Mouse (Mus musculus): ENCODE measurements around the gene Atxn1l. TPM values are rescaled to one million over a fixed set of nuclear protein-coding genes. Genes with fewer than 3 reads are reported as not detected.

The Atxn1l gene
- polyA plus RNA-seq, 1 experiment from 2014 or later = 7.9 TPM

DNA sequence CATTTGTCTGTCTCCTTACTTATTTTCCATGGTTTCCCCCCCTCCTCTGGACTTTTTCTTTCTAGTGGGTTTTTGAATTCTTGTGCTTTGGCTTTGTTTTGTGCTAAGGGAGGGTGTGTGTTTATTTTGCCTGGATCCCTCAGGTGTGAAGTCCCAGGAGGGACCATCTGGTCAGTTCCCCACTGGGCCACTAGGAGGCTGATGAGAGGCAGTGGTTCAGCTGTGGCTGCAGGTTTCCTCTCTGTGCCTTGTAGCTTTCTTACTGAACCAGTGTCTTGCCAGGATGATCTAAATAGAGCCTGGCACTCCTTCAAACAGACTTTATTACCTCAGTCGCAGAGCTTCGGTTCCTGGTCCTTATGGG is 30.7 kb downstream of the Atxn1l start:
- Histone ChIP-seq H3K27ac (replicated peaks; ENCODE audit: low read depth, low read length) (no peak overlapping the region), H3K4me1 (ENCODE audit: control insufficient read depth, insufficient read depth, low read length) (peaks cover 11% of the 10 kb centered on the region), H3K4me3 (ENCODE audit: low read depth, low read length) (peak overlapping the region; percentile 95), H3K9ac (ENCODE audit: low read depth, low read length) (peak overlapping the region; percentile 99), H3K27me3 (replicated peaks; ENCODE audit: control insufficient read depth, insufficient read depth, low read length) (no peaks in the 10 kb centered on the region), H3K4me2 (ENCODE audit: low read depth, low read length) (peak overlapping the region; percentile 85), H3K36me3 (ENCODE audit: control insufficient read depth, insufficient read depth, low read length) (peaks cover 43% of the 10 kb centered on the region), H3K9me3 (ENCODE audit: control insufficient read depth, low read length) (no peaks in the 10 kb centered on the region)
- ATAC-seq (ENCODE audit: low read depth) = peak; percentile 42
- 18% methylated on average over 2 of the region's 2 CpGs for WGBS
- DNase-seq (ENCODE audit: low spot score) = peak; percentile 74

DNA sequence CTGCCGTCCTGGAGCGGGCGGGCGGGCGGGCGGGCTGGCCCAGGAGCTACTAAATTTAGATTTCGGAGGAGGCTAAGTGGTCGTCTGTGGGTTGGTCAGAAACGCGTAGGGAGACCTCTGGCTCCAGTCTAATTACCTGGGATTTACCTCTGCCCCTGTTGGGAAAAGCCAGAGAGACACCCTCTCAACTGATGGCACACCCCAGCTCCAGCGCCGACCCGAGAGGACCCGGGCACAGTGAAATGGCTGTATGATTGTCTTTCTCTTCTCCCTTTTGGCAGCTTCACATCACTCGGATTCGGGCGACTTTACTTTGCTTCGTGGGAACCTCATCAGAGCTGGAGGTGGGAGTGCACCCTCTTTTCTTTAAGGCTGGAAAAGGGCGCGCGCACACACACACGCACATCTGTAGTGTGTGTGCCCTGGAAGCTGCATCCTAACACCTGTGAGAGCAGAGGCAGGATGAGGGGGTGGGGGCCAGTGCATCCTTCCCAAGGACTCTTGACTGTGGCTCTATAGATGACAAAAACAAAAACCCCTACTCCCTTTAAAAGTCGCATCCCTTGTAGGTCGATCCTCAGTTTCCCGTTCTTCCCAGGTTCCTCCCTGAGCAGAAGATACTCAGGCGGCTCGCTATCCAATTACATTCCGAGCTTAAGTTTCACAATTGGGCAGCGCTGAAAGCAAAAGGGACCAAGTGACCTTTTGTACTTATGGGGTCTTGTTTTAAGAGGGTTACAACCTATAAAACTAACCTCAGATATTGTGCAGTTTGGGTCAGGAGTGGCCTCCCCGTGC is 31.3 kb downstream of the Atxn1l start:
- Histone ChIP-seq H3K27ac (replicated peaks; ENCODE audit: low read depth, low read length) (peak overlapping the region; percentile 97), H3K4me2 (ENCODE audit: low read depth, low read length) (peak overlapping the region; percentile 85), H3K27me3 (replicated peaks; ENCODE audit: control insufficient read depth, insufficient read depth, low read length) (no peaks in the 10 kb centered on the region), H3K4me1 (ENCODE audit: control insufficient read depth, insufficient read depth, low read length) (peaks cover 11% of the 10 kb centered on the region), H3K36me3 (ENCODE audit: control insufficient read depth, insufficient read depth, low read length) (peaks cover 37% of the 10 kb centered on the region), H3K9me3 (ENCODE audit: control insufficient read depth, low read length) (no peaks in the 10 kb centered on the region), H3K9ac (ENCODE audit: low read depth, low read length) (peak overlapping the region; percentile 99), H3K4me3 (ENCODE audit: low read depth, low read length) (peak overlapping the region; percentile 95)
- WGBS = under 1% methylated on average over 24 of the region's 30 CpGs
- DNase-seq (ENCODE audit: low spot score) (no peak), ATAC-seq (ENCODE audit: low read depth) (peak; percentile 36)

DNA sequence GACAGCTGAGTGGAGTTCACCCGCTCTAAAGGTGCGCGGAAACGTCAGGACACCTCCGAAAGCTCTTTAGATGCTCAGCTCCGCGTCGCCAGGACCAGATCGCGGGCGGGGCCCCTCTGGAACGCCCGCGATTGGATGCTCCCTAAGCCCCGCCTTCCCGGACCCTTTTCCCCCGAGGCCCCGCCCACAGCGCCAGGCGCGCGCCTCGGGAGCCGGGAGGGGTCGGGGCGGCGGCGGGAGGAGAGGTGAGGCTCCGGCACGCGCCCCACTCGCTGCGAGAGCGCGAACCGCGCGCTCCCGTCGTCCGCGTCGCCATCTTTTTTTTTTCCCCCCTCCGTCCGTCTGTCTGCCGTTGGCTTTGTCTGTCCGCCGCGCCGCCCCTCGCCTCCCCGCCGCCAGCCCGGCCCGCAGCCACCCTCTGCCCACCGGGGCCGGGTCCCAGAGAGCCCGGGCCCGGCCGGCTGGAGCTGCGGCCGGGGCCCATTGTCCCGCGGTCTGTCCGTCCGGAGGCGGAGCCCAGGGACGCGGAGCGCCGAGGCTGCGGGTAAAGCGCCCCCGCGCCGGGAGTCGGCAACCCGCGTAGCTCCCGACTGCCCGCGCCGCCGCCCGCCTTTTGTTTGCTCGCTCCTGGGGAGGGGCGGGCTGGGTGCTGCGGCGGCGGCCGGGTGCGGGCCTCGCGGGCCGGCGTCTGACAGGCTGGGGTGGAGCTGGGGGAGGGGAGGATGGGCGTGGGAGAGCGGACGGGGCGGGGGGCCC is 32.0 kb downstream of the Atxn1l start, which contains the start of gene Zfp821:
Gene Zfp821, plus strand, starts transcription at position 227 of the 756 bp plus-strand sequence.
- H3K9me3 ChIP-seq (ENCODE audit: control insufficient read depth, low read length) = no peaks in the 10 kb centered on the region
- peak within 1 kb of the TSS; percentile 97 for H3K27ac ChIP-seq (replicated peaks; ENCODE audit: low read depth, low read length)
- DNase-seq (ENCODE audit: low spot score) = peak; percentile 97
- no peaks in the 10 kb centered on the region for H3K27me3 ChIP-seq (replicated peaks; ENCODE audit: control insufficient read depth, insufficient read depth, low read length)
- peak; percentile 91 for ATAC-seq (ENCODE audit: low read depth)
- peaks cover 11% of the 10 kb centered on the region for H3K4me1 ChIP-seq (ENCODE audit: control insufficient read depth, insufficient read depth, low read length)
- H3K9ac ChIP-seq (ENCODE audit: low read depth, low read length) = peak within 1 kb of the TSS; percentile 99
- peak within 1 kb of the TSS; percentile 95 for H3K4me3 ChIP-seq (ENCODE audit: low read depth, low read length)
- WGBS = 1% methylated on average over 34 of the region's 100 CpGs
- peak within 1 kb of the TSS; percentile 85 for H3K4me2 ChIP-seq (ENCODE audit: low read depth, low read length)
- H3K36me3 ChIP-seq (ENCODE audit: control insufficient read depth, insufficient read depth, low read length) = peaks cover 29% of the 10 kb centered on the region

DNA sequence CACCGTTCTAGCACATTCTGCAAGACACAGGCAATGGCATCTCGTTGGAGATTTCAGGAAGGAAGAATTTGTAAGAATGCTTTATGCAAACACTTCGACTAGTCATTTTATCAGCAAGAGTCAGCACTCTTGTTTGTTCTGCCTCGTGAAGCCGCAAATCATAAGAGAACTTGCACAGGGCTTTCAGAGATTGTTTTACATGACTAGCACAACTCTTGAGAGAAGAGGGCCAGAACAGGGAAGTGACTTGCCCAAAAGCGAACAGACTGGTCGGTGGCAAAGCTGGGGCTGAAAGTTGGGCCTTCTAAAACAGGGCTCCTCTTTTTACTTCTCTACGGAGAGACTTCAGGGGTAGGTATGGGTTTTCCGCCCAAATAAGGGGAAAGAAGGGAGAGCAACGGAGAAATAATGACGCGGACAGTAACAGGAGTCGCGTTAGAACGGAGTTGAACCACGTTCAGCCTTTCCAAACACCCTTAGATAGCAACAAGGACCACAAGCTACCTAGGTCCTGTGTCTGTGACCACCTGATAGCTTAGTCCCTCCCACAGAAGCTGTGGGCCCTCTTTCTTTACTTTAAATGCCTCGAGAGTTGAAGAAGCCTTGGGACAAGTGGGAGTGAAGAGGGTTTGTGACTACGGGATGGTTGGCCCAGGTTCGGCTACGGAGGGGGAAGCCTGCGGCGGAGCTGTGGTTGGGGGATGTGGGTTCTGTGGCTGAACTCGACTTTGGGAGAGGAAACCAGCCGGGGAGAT is 32.8 kb downstream of the Atxn1l start:
- Histone ChIP-seq H3K4me2 (ENCODE audit: low read depth, low read length) (peak overlapping the region; percentile 85), H3K4me3 (ENCODE audit: low read depth, low read length) (peak overlapping the region; percentile 95), H3K9ac (ENCODE audit: low read depth, low read length) (peak overlapping the region; percentile 99), H3K4me1 (ENCODE audit: control insufficient read depth, insufficient read depth, low read length) (peaks cover 11% of the 10 kb centered on the region), H3K27me3 (replicated peaks; ENCODE audit: control insufficient read depth, insufficient read depth, low read length) (no peaks in the 10 kb centered on the region), H3K36me3 (ENCODE audit: control insufficient read depth, insufficient read depth, low read length) (peaks cover 22% of the 10 kb centered on the region), H3K9me3 (ENCODE audit: control insufficient read depth, low read length) (no peaks in the 10 kb centered on the region), H3K27ac (replicated peaks; ENCODE audit: low read depth, low read length) (peak overlapping the region; percentile 62)
- DNase-seq (ENCODE audit: low spot score) = no peak
- no peak; the same call in 1 of the 2 replicates for ATAC-seq (ENCODE audit: low read depth)
- 10% methylated on average over 24 of the region's 24 CpGs for WGBS

DNA sequence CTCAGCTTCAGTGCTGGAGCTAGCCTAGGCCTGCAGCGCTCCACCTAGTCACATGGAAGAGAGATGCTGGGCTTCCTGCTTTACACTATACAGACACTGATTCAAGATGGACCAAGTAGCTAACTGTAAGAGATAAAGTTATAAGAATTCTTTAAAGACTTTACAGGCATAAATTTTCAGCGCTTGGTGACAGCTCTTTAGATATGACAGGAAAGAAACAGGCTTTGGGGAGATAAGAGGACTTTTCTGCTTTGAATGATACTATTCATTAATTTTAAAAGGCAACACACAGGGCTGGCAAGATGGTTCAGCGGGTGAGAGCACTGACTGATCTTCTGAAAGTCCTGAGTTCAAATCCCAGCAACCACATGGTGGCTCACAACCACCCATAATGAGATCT is 39.1 kb downstream of the Atxn1l start:
- H3K9ac ChIP-seq (ENCODE audit: low read depth, low read length) = no peak overlapping the region
- no peak overlapping the region for H3K4me2 ChIP-seq (ENCODE audit: low read depth, low read length)
- no peaks in the 10 kb centered on the region for H3K27me3 ChIP-seq (replicated peaks; ENCODE audit: control insufficient read depth, insufficient read depth, low read length)
- H3K27ac ChIP-seq (replicated peaks; ENCODE audit: low read depth, low read length) = no peak overlapping the region
- no peaks in the 10 kb centered on the region for H3K9me3 ChIP-seq (ENCODE audit: control insufficient read depth, low read length)
- H3K36me3 ChIP-seq (ENCODE audit: control insufficient read depth, insufficient read depth, low read length) = no peaks in the 10 kb centered on the region
- no peak for DNase-seq (ENCODE audit: low spot score)
- no peak overlapping the region for H3K4me3 ChIP-seq (ENCODE audit: low read depth, low read length)
- 85% methylated on average over 3 of the region's 3 CpGs for WGBS
- ATAC-seq (ENCODE audit: low read depth) = no peak
- peaks cover 7% of the 10 kb centered on the region; the same call in 1 of the 2 replicates for H3K4me1 ChIP-seq (ENCODE audit: control insufficient read depth, insufficient read depth, low read length)

DNA sequence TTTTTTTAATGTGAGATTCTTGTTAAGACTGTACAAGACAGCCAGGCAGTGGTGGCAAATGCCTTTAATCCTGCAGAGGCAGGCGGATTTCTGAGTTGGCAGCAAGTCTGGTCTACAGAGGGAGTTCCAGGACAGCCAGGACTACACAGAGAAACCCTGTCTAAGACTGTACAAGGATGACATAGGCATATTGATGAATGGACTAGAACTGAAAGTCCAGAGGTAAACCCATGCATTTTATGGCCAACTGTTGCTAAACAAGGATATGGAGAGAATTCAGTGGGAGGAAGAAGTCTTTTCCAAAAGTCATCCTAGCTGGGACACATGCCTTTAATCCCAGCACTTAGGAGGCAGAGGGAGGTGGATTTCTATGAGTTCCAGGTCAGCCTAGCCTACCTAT is 39.8 kb downstream of the Atxn1l start:
- no peak for DNase-seq (ENCODE audit: low spot score)
- Histone ChIP-seq H3K4me2 (ENCODE audit: low read depth, low read length) (no peak overlapping the region), H3K9me3 (ENCODE audit: control insufficient read depth, low read length) (no peaks in the 10 kb centered on the region), H3K4me1 (ENCODE audit: control insufficient read depth, insufficient read depth, low read length) (peaks cover 7% of the 10 kb centered on the region; the same call in 1 of the 2 replicates), H3K9ac (ENCODE audit: low read depth, low read length) (no peak overlapping the region), H3K27me3 (replicated peaks; ENCODE audit: control insufficient read depth, insufficient read depth, low read length) (no peaks in the 10 kb centered on the region), H3K27ac (replicated peaks; ENCODE audit: low read depth, low read length) (no peak overlapping the region), H3K4me3 (ENCODE audit: low read depth, low read length) (no peak overlapping the region), H3K36me3 (ENCODE audit: control insufficient read depth, insufficient read depth, low read length) (no peaks in the 10 kb centered on the region)
- WGBS = 70% methylated on average over 1 of the region's 1 CpGs
- no peak for ATAC-seq (ENCODE audit: low read depth)

DNA sequence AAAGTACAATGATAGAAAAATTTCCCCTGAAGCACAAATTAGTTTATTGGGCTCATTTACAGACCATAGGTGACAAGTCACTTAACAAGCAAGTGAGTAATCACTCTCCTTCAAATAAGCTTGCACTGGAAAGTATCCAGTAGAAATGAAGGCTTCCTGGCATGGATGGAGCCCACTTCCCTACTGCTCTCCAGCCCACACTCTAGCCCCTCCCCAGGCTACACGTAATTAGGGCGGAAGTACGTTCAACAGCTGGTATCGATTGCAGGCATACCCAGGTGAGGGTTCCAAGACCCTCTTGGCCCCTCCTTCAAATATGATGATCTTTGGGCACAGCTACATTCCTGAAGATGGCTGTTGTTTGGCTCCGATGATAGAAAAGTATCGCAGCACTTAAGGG is 43.4 kb downstream of the Atxn1l start:
- Histone ChIP-seq H3K27me3 (replicated peaks; ENCODE audit: control insufficient read depth, insufficient read depth, low read length) (no peaks in the 10 kb centered on the region), H3K9ac (ENCODE audit: low read depth, low read length) (no peak overlapping the region), H3K27ac (replicated peaks; ENCODE audit: low read depth, low read length) (no peak overlapping the region), H3K9me3 (ENCODE audit: control insufficient read depth, low read length) (no peaks in the 10 kb centered on the region), H3K4me1 (ENCODE audit: control insufficient read depth, insufficient read depth, low read length) (peaks cover 22% of the 10 kb centered on the region), H3K4me3 (ENCODE audit: low read depth, low read length) (no peak overlapping the region; the same call in 1 of the 2 replicates), H3K36me3 (ENCODE audit: control insufficient read depth, insufficient read depth, low read length) (no peaks in the 10 kb centered on the region), H3K4me2 (ENCODE audit: low read depth, low read length) (peak overlapping the region; percentile 70)
- WGBS = 38% methylated on average over 6 of the region's 6 CpGs
- no peak for DNase-seq (ENCODE audit: low spot score)
- no peak for ATAC-seq (ENCODE audit: low read depth)

DNA sequence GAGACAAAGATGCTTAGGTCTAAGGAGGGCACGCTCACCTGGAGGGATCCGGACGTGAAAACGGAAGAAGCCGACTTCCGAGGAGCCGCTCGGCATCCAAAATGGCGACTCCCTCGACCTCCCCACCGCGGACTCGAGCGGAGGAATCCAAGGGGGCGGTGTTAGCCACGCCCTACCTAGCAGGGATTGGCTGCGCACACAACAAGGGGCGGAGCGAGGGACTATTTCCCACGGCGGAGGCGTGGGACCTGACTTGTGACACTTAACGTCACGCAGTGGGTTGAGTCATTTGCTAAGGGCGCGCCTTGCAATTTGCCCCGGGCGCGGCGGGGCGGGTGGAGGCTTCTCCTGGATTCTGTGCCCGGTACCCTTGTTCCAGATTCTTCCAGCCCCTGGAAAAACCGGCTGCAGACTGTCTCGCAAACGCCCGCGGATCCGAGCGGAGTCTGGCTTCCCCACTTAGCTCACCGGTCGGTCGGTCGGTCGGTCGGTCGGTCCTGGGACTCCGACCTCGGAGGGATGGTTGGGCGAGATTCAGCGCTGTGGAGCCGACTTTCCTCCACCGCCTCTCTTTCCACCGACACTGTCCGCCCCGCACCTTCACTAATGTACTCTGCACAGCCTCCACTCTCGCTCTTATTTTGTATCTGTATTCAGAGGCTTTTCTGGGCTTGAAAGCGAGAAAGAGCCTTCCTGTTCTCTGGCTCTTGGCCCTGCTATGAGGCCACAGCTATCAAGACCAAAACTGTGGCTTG is 44.2 kb downstream of the Atxn1l start, which contains the start of gene Ist1:
Gene Ist1, minus strand, starts transcription at position 115 of the 755 bp plus-strand sequence.
- Histone ChIP-seq H3K4me1 (ENCODE audit: control insufficient read depth, insufficient read depth, low read length) (peaks cover 22% of the 10 kb centered on the region), H3K4me2 (ENCODE audit: low read depth, low read length) (peak within 1 kb of the TSS; percentile 70), H3K9ac (ENCODE audit: low read depth, low read length) (peak within 1 kb of the TSS; percentile 80), H3K9me3 (ENCODE audit: control insufficient read depth, low read length) (no peaks in the 10 kb centered on the region), H3K27me3 (replicated peaks; ENCODE audit: control insufficient read depth, insufficient read depth, low read length) (no peaks in the 10 kb centered on the region), H3K4me3 (ENCODE audit: low read depth, low read length) (peak within 1 kb of the TSS; percentile 63), H3K27ac (replicated peaks; ENCODE audit: low read depth, low read length) (peak within 1 kb of the TSS; percentile 56), H3K36me3 (ENCODE audit: control insufficient read depth, insufficient read depth, low read length) (no peaks in the 10 kb centered on the region)
- ATAC-seq (ENCODE audit: low read depth) (peak; percentile 96), DNase-seq (ENCODE audit: low spot score) (peak; percentile 100)
- 0% methylated on average over 44 of the region's 57 CpGs for WGBS
